Mouse (Mus musculus): ENCODE measurements around the gene Klhdc2. TPM values are rescaled to one million over a fixed set of nuclear protein-coding genes. Genes with fewer than 3 reads are reported as not detected.

Gene Klhdc2
- polyA plus RNA-seq, 1 experiment from 2014 or later = 124 TPM

DNA sequence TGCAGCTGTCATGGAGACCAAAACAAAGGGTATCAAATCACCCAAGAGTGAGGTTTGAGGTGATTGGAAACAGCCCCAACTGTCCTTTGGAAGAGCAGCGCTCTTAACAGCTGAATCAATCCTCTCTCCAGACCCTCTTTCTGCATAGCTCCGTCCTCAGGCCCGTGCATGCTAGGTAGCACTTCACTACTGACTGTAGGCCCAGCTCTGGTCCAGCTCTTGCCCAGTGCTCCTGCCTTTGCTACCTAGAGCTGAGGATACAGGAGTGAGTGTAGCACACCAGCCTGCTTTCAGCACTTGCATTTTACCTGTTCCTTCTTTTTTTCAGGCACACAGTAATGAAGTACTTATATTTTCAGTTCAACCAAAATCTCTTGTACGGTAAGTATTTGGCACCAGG, 13.2 kb downstream of the Klhdc2 start:
- Histone ChIP-seq H3K4me3 (ENCODE audit: low read depth, low read length) (no peak overlapping the region), H3K36me3 (ENCODE audit: control insufficient read depth, insufficient read depth, low read length) (peaks cover 87% of the 10 kb centered on the region), H3K9me3 (ENCODE audit: control insufficient read depth, low read depth, low read length) (no peaks in the 10 kb centered on the region), H3K9ac (replicated peaks; ENCODE audit: low read depth, low read length) (no peak overlapping the region), H3K4me1 (ENCODE audit: control insufficient read depth, insufficient read depth, low read length) (no peaks in the 10 kb centered on the region), H3K27me3 (ENCODE audit: control insufficient read depth, insufficient read depth, low read length) (no peaks in the 10 kb centered on the region), H3K27ac (ENCODE audit: low read length) (no peak overlapping the region), H3K4me2 (replicated peaks; ENCODE audit: low read depth, low read length) (no peak overlapping the region)
- WGBS = 94% methylated on average over 4 of the region's 4 CpGs
- no peak for ATAC-seq (ENCODE audit: insufficient number of reproducible peaks, insufficient read depth, low FRiP score, low read depth)

DNA sequence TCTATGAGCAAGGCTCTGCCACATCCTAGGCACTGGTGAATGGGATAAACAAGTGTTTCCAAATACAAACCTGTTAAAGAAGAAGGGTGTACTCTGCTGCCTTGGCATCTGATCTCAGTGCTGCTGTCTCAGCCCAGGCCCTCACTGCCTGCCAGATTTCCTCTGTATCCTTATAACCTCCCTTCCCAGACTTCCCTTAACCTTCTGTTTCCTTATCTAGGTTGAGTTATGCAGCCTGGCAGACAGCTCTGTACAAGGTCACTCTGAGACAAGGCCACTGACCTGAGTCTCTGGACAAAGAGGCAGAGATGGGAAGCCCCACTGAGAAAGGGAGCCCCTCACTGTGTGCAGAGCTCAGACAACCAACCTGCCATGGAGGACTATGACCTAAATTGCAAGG, 21.9 kb downstream of the Klhdc2 start:
- Histone ChIP-seq H3K9me3 (ENCODE audit: control insufficient read depth, low read depth, low read length) (no peaks in the 10 kb centered on the region), H3K4me1 (ENCODE audit: control insufficient read depth, insufficient read depth, low read length) (no peaks in the 10 kb centered on the region), H3K36me3 (ENCODE audit: control insufficient read depth, insufficient read depth, low read length) (peaks cover 64% of the 10 kb centered on the region), H3K27ac (ENCODE audit: low read length) (no peak overlapping the region), H3K9ac (replicated peaks; ENCODE audit: low read depth, low read length) (no peak overlapping the region), H3K4me2 (replicated peaks; ENCODE audit: low read depth, low read length) (no peak overlapping the region), H3K27me3 (ENCODE audit: control insufficient read depth, insufficient read depth, low read length) (no peaks in the 10 kb centered on the region), H3K4me3 (ENCODE audit: low read depth, low read length) (no peak overlapping the region)
- no peak for ATAC-seq (ENCODE audit: insufficient number of reproducible peaks, insufficient read depth, low FRiP score, low read depth)

DNA sequence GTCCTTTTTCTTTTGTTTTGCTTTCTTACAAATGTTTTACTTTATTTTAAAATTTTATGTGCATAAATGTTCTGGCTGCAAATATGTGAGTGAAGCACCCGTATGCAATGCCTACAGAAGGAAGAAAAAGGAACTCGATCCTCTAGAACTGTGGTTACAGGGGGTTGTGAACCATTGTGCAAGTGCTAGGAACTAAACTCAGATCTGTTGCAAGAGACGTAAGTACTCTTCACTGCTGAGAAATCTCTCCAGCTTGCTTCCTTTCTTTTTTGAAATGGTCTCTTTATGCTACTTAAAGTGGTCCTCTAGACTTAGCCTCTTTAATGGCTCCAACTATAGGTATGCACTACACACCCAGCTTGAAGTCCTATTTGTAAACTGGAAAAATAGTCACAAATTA, 34.7 kb downstream of the Klhdc2 start:
- 88% methylated on average over 3 of the region's 3 CpGs for WGBS
- peaks cover 40% of the 10 kb centered on the region for H3K36me3 ChIP-seq (ENCODE audit: control insufficient read depth, insufficient read depth, low read length)
- no peaks in the 10 kb centered on the region for H3K4me1 ChIP-seq (ENCODE audit: control insufficient read depth, insufficient read depth, low read length)

DNA sequence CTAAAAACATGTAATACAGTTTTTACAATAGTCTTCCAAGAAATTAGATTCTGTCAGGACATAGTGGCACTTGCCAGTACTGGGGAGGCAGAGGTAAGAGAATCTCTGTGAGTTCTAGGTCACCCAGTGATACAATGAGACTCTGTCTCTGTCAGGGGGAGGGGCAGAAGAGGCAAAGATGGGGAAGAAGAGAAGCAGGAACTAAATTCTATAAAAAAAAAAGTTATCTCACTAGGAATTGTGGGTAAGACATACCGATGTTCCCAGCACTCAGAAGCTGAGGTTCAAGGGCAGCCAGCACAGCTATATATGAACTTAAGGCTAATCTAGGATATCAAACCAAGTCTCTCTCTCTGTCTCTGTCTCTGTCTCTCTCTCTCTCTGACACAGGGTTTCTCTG, 35.7 kb downstream of the Klhdc2 start:
- Histone ChIP-seq H3K27ac (ENCODE audit: low read length) (no peak overlapping the region), H3K4me2 (replicated peaks; ENCODE audit: low read depth, low read length) (no peak overlapping the region), H3K4me1 (ENCODE audit: control insufficient read depth, insufficient read depth, low read length) (no peaks in the 10 kb centered on the region), H3K9ac (replicated peaks; ENCODE audit: low read depth, low read length) (no peak overlapping the region), H3K27me3 (ENCODE audit: control insufficient read depth, insufficient read depth, low read length) (no peaks in the 10 kb centered on the region), H3K36me3 (ENCODE audit: control insufficient read depth, insufficient read depth, low read length) (peaks cover 45% of the 10 kb centered on the region), H3K9me3 (ENCODE audit: control insufficient read depth, low read depth, low read length) (no peaks in the 10 kb centered on the region), H3K4me3 (ENCODE audit: low read depth, low read length) (no peak overlapping the region)
- WGBS = 96% methylated on average over 1 of the region's 1 CpGs
- ATAC-seq (ENCODE audit: insufficient number of reproducible peaks, insufficient read depth, low FRiP score, low read depth) = no peak

More for the DNA sequence above, 34.7 kb downstream of the Klhdc2 start:
- Histone ChIP-seq H3K4me2 (replicated peaks; ENCODE audit: low read depth, low read length) (no peak overlapping the region), H3K9me3 (ENCODE audit: control insufficient read depth, low read depth, low read length) (no peaks in the 10 kb centered on the region), H3K27ac (ENCODE audit: low read length) (no peak overlapping the region), H3K9ac (replicated peaks; ENCODE audit: low read depth, low read length) (no peak overlapping the region), H3K27me3 (ENCODE audit: control insufficient read depth, insufficient read depth, low read length) (no peaks in the 10 kb centered on the region), H3K4me3 (ENCODE audit: low read depth, low read length) (no peak overlapping the region)
- no peak for ATAC-seq (ENCODE audit: insufficient number of reproducible peaks, insufficient read depth, low FRiP score, low read depth)

DNA sequence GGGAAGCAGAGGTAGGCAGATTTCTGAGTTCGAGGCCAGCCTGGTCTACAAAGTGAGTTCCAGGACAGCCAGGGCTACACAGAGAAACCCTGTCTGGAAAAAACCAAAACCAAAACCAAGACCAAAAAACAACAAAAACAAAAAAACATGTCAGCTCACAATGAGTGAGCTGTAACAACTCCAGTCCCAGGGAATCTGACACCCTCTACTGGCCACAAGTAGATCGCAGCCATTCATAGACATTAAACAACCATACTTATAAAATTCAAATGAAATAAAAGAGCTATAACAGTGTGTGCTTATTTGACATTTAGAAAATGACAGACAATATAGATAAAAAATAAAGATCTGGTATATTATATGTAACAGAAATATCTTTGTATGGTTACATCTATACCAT, 37.1 kb downstream of the Klhdc2 start:
- H3K4me2 ChIP-seq (replicated peaks; ENCODE audit: low read depth, low read length) = no peak overlapping the region
- H3K36me3 ChIP-seq (ENCODE audit: control insufficient read depth, insufficient read depth, low read length) = peaks cover 43% of the 10 kb centered on the region
- WGBS = 85% methylated on average over 2 of the region's 2 CpGs

DNA sequence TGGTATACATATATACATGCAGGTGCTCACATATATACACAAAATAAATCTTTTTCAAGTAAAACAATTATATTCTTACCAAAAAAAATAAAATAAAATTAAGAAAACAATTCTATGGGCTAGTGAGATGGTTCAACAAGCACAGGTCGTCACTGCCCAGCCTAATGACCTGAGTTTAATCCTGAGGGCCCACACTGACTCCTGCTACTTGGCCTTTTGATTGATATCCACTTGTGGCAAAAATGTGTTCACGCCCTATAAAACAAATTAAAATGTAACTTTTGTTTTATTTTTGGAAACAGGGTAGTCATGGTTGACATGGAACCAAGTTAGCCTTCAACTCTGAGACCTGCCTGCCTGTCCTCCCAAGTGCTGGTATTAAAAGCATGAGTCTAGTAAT, 53.4 kb downstream of the Klhdc2 start:
- ATAC-seq (ENCODE audit: insufficient number of reproducible peaks, insufficient read depth, low FRiP score, low read depth) = no peak
- H3K4me2 ChIP-seq (replicated peaks; ENCODE audit: low read depth, low read length) = no peak overlapping the region

More for the DNA sequence above, 37.1 kb downstream of the Klhdc2 start:
- Histone ChIP-seq H3K4me3 (ENCODE audit: low read depth, low read length) (no peak overlapping the region), H3K9me3 (ENCODE audit: control insufficient read depth, low read depth, low read length) (no peaks in the 10 kb centered on the region), H3K9ac (replicated peaks; ENCODE audit: low read depth, low read length) (no peak overlapping the region), H3K4me1 (ENCODE audit: control insufficient read depth, insufficient read depth, low read length) (no peaks in the 10 kb centered on the region), H3K27ac (ENCODE audit: low read length) (no peak overlapping the region), H3K27me3 (ENCODE audit: control insufficient read depth, insufficient read depth, low read length) (no peaks in the 10 kb centered on the region)
- no peak for ATAC-seq (ENCODE audit: insufficient number of reproducible peaks, insufficient read depth, low FRiP score, low read depth)

DNA sequence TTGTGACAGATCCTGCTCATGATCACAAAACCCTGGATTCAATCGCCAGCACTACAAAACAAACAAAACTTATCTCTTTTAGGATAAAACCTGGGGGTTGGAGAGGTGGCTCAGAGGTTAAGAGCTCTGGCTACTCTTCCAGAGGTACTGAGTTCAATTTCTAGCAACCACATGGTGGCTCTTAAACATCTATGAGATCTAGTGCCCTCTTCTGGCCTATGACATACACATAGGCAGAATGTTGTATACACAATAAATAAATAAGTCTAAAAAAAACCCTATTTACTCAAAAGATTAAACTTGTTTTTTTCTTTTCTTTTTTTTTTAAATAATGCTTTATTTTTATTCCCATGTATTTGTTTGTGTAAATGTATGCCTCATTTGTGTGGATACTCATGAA, 55.2 kb downstream of the Klhdc2 start:
- Histone ChIP-seq H3K9me3 (ENCODE audit: control insufficient read depth, low read depth, low read length) (no peaks in the 10 kb centered on the region), H3K27ac (ENCODE audit: low read length) (no peak overlapping the region), H3K27me3 (ENCODE audit: control insufficient read depth, insufficient read depth, low read length) (no peaks in the 10 kb centered on the region), H3K4me1 (ENCODE audit: control insufficient read depth, insufficient read depth, low read length) (0 out of 2 replicates have a peak, but pooled peaks cover 2% of the 10 kb centered on the region), H3K4me2 (replicated peaks; ENCODE audit: low read depth, low read length) (no peak overlapping the region), H3K4me3 (ENCODE audit: low read depth, low read length) (no peak overlapping the region), H3K36me3 (ENCODE audit: control insufficient read depth, insufficient read depth, low read length) (peaks cover 47% of the 10 kb centered on the region), H3K9ac (replicated peaks; ENCODE audit: low read depth, low read length) (no peak overlapping the region)
- 78% methylated on average over 1 of the region's 1 CpGs for WGBS
- ATAC-seq (ENCODE audit: insufficient number of reproducible peaks, insufficient read depth, low FRiP score, low read depth) = no peak

More for the DNA sequence above, 53.4 kb downstream of the Klhdc2 start:
- Histone ChIP-seq H3K9me3 (ENCODE audit: control insufficient read depth, low read depth, low read length) (no peaks in the 10 kb centered on the region), H3K4me1 (ENCODE audit: control insufficient read depth, insufficient read depth, low read length) (no peaks in the 10 kb centered on the region), H3K9ac (replicated peaks; ENCODE audit: low read depth, low read length) (no peak overlapping the region), H3K36me3 (ENCODE audit: control insufficient read depth, insufficient read depth, low read length) (peaks cover 59% of the 10 kb centered on the region), H3K27ac (ENCODE audit: low read length) (no peak overlapping the region), H3K27me3 (ENCODE audit: control insufficient read depth, insufficient read depth, low read length) (no peaks in the 10 kb centered on the region), H3K4me3 (ENCODE audit: low read depth, low read length) (no peak overlapping the region)
- WGBS = 83% methylated on average over 2 of the region's 2 CpGs

DNA sequence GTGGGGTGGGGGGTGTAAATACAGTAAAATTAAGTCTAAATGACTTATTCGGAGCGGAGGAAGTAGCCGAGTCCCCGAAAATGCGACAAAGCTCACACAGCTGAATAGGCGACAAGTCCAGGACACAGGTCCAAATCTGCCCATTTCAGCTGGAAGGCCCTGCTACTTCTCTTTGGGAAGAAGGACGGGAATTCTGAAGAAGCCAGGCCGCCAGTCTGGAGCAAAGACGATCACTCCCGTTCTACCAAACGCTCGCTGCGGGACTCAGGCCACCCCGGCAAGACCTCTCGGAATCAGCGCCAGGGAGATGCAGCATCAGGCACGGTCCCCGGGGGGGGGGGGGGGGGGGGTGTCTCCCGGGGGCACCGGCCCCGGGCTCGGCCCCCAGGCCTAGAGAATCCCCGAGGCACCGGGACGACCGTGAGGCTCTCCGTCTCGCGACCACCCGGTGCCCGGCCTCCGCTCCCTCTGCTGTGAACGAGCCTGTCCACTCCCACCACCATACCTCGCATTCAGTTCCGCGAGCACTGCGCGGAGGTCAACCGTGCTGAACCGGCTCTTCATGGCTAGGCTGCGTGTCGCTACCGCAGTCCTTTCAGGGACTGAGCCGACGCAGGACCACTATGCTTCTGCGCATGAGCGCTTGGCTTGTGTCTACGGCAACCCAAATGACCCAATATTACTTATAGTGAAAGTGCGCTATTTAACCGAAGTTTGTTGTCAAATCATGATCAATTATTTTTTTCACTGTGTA, 60.2 kb downstream of the Klhdc2 start, which contains the start of gene Nemf:
Gene Nemf, minus strand, starts transcription at position 620 of the 754 bp plus-strand sequence.
- H3K27me3 ChIP-seq (ENCODE audit: control insufficient read depth, insufficient read depth, low read length) = no peaks in the 10 kb centered on the region
- WGBS = 2% methylated on average over 45 of the region's 50 CpGs
- H3K27ac ChIP-seq (ENCODE audit: low read length) = peak within 1 kb of the TSS; percentile 63; the same call in 1 of the 2 replicates
- peak; percentile 70 for ATAC-seq (ENCODE audit: insufficient number of reproducible peaks, insufficient read depth, low FRiP score, low read depth)
- H3K4me2 ChIP-seq (replicated peaks; ENCODE audit: low read depth, low read length) = peak within 1 kb of the TSS; percentile 73
- H3K4me3 ChIP-seq (ENCODE audit: low read depth, low read length) = peak within 1 kb of the TSS; percentile 90
- 0 out of 2 replicates have a peak, but pooled peaks cover 2% of the 10 kb centered on the region for H3K4me1 ChIP-seq (ENCODE audit: control insufficient read depth, insufficient read depth, low read length)
- peaks cover 18% of the 10 kb centered on the region; the same call in 1 of the 2 replicates for H3K36me3 ChIP-seq (ENCODE audit: control insufficient read depth, insufficient read depth, low read length)
- peak within 1 kb of the TSS; percentile 89 for H3K9ac ChIP-seq (replicated peaks; ENCODE audit: low read depth, low read length)
- no peaks in the 10 kb centered on the region for H3K9me3 ChIP-seq (ENCODE audit: control insufficient read depth, low read depth, low read length)

All from stomach, embryonic 14.5 days (tissue).